Mouse (Mus musculus): ENCODE measurements around the gene Grhpr. TPM values are rescaled to one million over a fixed set of nuclear protein-coding genes. Genes with fewer than 3 reads are reported as not detected.

Grhpr gene
- polyA plus RNA-seq, 1 experiment from 2014 or later = 89.3 TPM

- H3K36me3 ChIP-seq = peaks cover 52% of the 10 kb centered on the region
- H3K4me2 ChIP-seq = no peak overlapping the region
- H3K9ac ChIP-seq = no peak overlapping the region
- no peaks in the 10 kb centered on the region for H3K9me3 ChIP-seq (replicated peaks)
- no peak overlapping the region for H3K4me3 ChIP-seq
- H3K27ac ChIP-seq (ENCODE audit: poor library complexity, severe bottlenecking) = no peak overlapping the region
- WGBS = 77% methylated on average over 9 of the region's 9 CpGs
- ATAC-seq (ENCODE audit: insufficient number of reproducible peaks, low FRiP score) = peak; percentile 86
- no peaks in the 10 kb centered on the region for H3K27me3 ChIP-seq (replicated peaks)
- 0 out of 2 replicates have a peak, but pooled peaks cover 8% of the 10 kb centered on the region for H3K4me1 ChIP-seq (replicated peaks)
Observed at GRCm38 (mm10) chr4:44993847-44994246, 12.7 kb downstream of the Grhpr start.

GRCm38 (mm10) chr4:44994776-44995175 lies 13.6 kb downstream of the Grhpr start:
- 0 out of 2 replicates have a peak, but pooled peaks cover 8% of the 10 kb centered on the region for H3K4me1 ChIP-seq (replicated peaks)
- H3K27ac ChIP-seq (ENCODE audit: poor library complexity, severe bottlenecking) = no peak overlapping the region
- no peak for ATAC-seq (ENCODE audit: insufficient number of reproducible peaks, low FRiP score)
- H3K4me3 ChIP-seq = no peak overlapping the region
- H3K36me3 ChIP-seq = peaks cover 43% of the 10 kb centered on the region
- no peak overlapping the region for H3K9ac ChIP-seq
- H3K27me3 ChIP-seq (replicated peaks) = no peaks in the 10 kb centered on the region
- no peaks in the 10 kb centered on the region for H3K9me3 ChIP-seq (replicated peaks)
- 85% methylated on average over 18 of the region's 18 CpGs for WGBS
- H3K4me2 ChIP-seq = no peak overlapping the region

DNA sequence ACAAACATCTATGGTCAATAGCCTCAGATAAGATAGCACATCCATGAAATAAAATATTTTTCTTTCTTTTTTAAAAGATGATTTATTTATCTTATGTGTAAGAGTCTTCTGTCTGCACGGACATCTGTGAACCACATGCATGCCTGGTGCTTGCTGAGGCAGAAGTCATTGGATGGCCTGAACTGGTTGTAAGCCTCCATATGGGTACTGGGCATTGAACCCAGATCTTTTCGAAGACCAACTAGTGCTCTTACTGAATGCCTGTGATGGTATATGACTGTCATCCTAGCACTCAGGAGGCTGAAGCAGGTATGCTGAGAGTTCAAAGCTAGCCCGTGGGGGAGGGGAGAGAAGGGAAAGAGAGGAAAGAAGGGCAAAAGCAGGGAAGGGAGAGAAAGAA lies 16.9 kb downstream of the Grhpr start:
- 0 out of 2 replicates have a peak, but pooled peaks cover 11% of the 10 kb centered on the region for H3K4me1 ChIP-seq (replicated peaks)
- H3K27ac ChIP-seq (ENCODE audit: poor library complexity, severe bottlenecking) = no peak overlapping the region
- peaks cover 19% of the 10 kb centered on the region for H3K36me3 ChIP-seq
- H3K4me2 ChIP-seq = no peak overlapping the region
- 79% methylated on average over 3 of the region's 3 CpGs for WGBS
- H3K9me3 ChIP-seq (replicated peaks) = no peaks in the 10 kb centered on the region
- H3K9ac ChIP-seq = no peak overlapping the region
- H3K4me3 ChIP-seq = no peak overlapping the region
- H3K27me3 ChIP-seq (replicated peaks) = no peaks in the 10 kb centered on the region
- ATAC-seq (ENCODE audit: insufficient number of reproducible peaks, low FRiP score) = no peak

DNA sequence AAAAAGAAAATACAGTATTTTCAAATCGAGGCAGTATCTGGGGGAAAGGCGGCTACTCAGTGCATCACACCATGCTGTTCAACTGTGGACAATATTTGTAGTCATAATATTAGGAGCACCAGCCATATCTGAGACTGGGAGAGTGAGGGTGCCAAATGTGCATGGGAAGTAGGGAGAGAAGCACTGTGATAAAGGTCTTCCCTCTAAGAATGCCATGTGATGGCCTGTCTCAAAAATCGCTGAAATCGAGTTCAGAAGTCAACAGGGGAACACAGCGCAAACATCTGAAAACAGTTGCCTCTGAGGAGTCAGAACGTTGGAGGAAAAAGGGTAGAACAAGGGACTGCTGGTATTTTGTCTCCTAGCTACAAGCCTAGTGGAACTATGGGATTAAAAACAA lies 18.8 kb downstream of the Grhpr start:
- Histone ChIP-seq H3K9me3 (replicated peaks) (no peaks in the 10 kb centered on the region), H3K36me3 (peaks cover 3% of the 10 kb centered on the region), H3K27ac (ENCODE audit: poor library complexity, severe bottlenecking) (no peak overlapping the region), H3K4me1 (replicated peaks) (0 out of 2 replicates have a peak, but pooled peaks cover 11% of the 10 kb centered on the region), H3K27me3 (replicated peaks) (no peaks in the 10 kb centered on the region), H3K4me2 (no peak overlapping the region), H3K9ac (no peak overlapping the region), H3K4me3 (no peak overlapping the region)
- no peak for ATAC-seq (ENCODE audit: insufficient number of reproducible peaks, low FRiP score)
- 83% methylated on average over 6 of the region's 6 CpGs for WGBS

- Histone ChIP-seq H3K4me2 (no peak overlapping the region), H3K9ac (no peak overlapping the region), H3K36me3 (no peaks in the 10 kb centered on the region), H3K27ac (ENCODE audit: poor library complexity, severe bottlenecking) (no peak overlapping the region), H3K9me3 (replicated peaks) (no peaks in the 10 kb centered on the region), H3K4me1 (replicated peaks) (peaks cover 12% of the 10 kb centered on the region), H3K4me3 (no peak overlapping the region), H3K27me3 (replicated peaks) (no peaks in the 10 kb centered on the region)
- no peak for ATAC-seq (ENCODE audit: insufficient number of reproducible peaks, low FRiP score)
- 66% methylated on average over 3 of the region's 3 CpGs for WGBS
Observed at GRCm38 (mm10) chr4:45005452-45005851, 24.3 kb downstream of the Grhpr start.

DNA sequence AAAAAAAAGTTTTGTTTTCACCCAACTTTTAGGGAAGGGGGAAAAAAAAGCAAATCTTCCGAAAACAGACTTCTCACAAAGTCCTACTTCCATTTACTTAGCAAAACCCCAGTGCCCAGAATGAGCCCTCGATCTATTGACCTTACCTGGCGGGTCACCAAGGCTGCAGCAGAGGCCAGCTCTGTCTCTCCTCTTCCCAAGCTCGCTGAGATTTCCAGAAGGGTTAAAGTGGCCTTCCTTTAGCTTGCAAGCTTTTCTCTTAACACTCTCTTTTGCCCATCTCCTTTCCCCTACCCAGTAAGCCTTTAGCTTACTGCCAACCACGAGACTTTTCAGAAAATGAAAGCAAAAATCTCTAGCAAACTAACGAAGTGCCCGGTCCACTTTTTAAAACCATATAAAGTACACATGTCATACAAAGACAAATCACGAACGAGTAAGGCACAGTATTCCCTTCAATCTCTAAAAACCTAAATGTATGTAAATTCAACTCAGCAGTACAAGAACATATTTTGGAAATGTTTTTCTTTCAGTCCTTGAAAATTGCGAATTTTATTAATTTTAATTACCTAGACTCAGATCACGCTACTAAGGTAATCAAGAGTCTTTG lies 29.7 kb downstream of the Grhpr start:
- Histone ChIP-seq H3K27me3 (replicated peaks) (no peaks in the 10 kb centered on the region), H3K9ac (peak overlapping the region; percentile 88), H3K36me3 (no peaks in the 10 kb centered on the region), H3K4me1 (replicated peaks) (peaks cover 21% of the 10 kb centered on the region), H3K27ac (ENCODE audit: poor library complexity, severe bottlenecking) (peak overlapping the region; percentile 95), H3K4me3 (peak overlapping the region; percentile 79), H3K9me3 (replicated peaks) (no peaks in the 10 kb centered on the region), H3K4me2 (peak overlapping the region; percentile 85)
- ATAC-seq (ENCODE audit: insufficient number of reproducible peaks, low FRiP score) = no peak
- 21% methylated on average over 11 of the region's 11 CpGs for WGBS

GRCm38 (mm10) chr4:45011581-45012104 lies 30.4 kb downstream of the Grhpr start:
- Histone ChIP-seq H3K36me3 (no peaks in the 10 kb centered on the region), H3K4me1 (replicated peaks) (peaks cover 21% of the 10 kb centered on the region), H3K4me3 (peak overlapping the region; percentile 79), H3K9ac (peak overlapping the region; percentile 88), H3K27me3 (replicated peaks) (no peaks in the 10 kb centered on the region), H3K27ac (ENCODE audit: poor library complexity, severe bottlenecking) (peak overlapping the region; percentile 95), H3K9me3 (replicated peaks) (no peaks in the 10 kb centered on the region), H3K4me2 (peak overlapping the region; percentile 85)
- peak; percentile 62 for ATAC-seq (ENCODE audit: insufficient number of reproducible peaks, low FRiP score)
- under 1% methylated on average over 31 of the region's 31 CpGs for WGBS

DNA sequence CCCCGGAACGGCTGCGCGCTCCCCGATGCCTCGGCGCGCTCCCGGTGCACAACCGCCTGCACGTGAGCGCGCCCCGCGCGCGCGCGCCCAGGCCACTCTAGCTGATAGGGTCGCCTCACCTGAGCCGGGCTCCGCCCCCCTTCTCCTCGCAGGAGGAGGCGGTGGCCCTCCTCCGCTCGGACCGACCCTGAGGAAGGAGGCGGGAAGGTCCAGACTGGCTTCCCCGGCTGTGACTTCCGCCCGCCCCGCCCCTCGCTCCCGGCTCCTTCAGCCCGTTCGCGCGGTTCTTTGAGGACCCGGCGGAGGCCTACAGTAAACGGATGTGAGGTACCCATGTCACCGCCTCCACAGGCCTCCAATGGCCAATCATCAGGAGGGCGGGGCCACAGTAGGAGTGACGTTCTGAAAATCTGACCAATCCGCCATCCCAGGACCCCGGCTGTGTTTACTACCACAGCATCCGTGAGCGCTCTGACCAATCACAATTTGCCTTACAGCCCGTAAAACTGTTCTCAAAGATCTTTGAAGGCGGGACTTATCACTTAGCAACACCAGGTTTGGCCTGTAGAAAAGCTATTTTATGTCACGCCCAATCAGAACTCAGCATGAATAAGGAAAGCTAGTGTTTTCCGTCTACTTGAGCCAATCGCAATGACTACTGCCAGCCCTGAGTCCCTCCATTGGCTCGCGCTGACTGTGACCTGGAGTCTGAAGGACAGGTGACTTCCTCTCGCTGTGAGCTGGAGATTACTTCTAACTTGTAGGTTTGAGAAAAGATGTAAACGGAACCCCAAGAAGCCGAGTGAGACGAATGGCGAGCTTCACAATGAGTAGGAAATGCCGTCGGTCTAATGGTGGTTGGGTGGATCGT lies 31.1 kb downstream of the Grhpr start, which contains the start of gene Zbtb5:
Gene Zbtb5 (minus strand): TSS at position 308 of the 871 bp plus-strand sequence.
- H3K9me3 ChIP-seq (replicated peaks) = no peaks in the 10 kb centered on the region
- H3K4me2 ChIP-seq = peak within 1 kb of the TSS; percentile 89

DNA sequence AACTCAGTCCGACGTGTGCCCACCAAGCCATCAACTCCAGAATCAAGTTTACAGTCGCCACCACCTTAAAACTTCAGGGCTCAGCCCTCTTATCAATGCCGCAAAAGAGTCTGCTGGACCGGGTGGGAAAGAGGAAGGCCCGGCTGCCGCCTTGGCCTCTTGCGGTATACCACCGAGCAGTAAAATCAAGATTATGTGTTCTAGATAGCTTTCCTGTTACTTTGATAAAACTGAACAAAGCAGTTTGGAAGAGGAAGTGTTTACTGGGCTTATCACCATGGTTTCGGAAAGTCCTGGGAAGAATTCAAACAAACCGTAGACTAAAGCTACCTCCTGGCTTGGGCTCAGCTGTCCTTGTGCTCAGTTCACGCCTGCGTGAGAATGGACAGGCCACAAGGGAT lies 31.8 kb downstream of the Grhpr start:
- H3K9ac ChIP-seq = peak overlapping the region; percentile 80
- H3K9me3 ChIP-seq (replicated peaks) = no peaks in the 10 kb centered on the region
- H3K4me2 ChIP-seq = peak overlapping the region; percentile 89
- H3K4me3 ChIP-seq = peak overlapping the region; percentile 79
- H3K4me1 ChIP-seq (replicated peaks) = peaks cover 21% of the 10 kb centered on the region
- 2% methylated on average over 13 of the region's 13 CpGs for WGBS
- no peak for ATAC-seq (ENCODE audit: insufficient number of reproducible peaks, low FRiP score)
- no peaks in the 10 kb centered on the region for H3K27me3 ChIP-seq (replicated peaks)
- H3K36me3 ChIP-seq = no peaks in the 10 kb centered on the region
- H3K27ac ChIP-seq (ENCODE audit: poor library complexity, severe bottlenecking) = peak overlapping the region; percentile 90

More for the DNA sequence above, 31.1 kb downstream of the Grhpr start, which contains the start of gene Zbtb5:
- peak; percentile 99 for ATAC-seq (ENCODE audit: insufficient number of reproducible peaks, low FRiP score)
- Histone ChIP-seq H3K27ac (ENCODE audit: poor library complexity, severe bottlenecking) (peak within 1 kb of the TSS; percentile 95), H3K4me1 (replicated peaks) (peaks cover 21% of the 10 kb centered on the region), H3K4me3 (peak within 1 kb of the TSS; percentile 79), H3K27me3 (replicated peaks) (no peaks in the 10 kb centered on the region), H3K9ac (peak within 1 kb of the TSS; percentile 88), H3K36me3 (no peaks in the 10 kb centered on the region)
- under 1% methylated on average over 63 of the region's 63 CpGs for WGBS

- ATAC-seq (ENCODE audit: insufficient number of reproducible peaks, low FRiP score) = no peak
- H3K9ac ChIP-seq = peak overlapping the region; percentile 34; the same call in 1 of the 2 replicates
Observed at GRCm38 (mm10) chr4:45013537-45013936, 32.3 kb downstream of the Grhpr start.

DNA sequence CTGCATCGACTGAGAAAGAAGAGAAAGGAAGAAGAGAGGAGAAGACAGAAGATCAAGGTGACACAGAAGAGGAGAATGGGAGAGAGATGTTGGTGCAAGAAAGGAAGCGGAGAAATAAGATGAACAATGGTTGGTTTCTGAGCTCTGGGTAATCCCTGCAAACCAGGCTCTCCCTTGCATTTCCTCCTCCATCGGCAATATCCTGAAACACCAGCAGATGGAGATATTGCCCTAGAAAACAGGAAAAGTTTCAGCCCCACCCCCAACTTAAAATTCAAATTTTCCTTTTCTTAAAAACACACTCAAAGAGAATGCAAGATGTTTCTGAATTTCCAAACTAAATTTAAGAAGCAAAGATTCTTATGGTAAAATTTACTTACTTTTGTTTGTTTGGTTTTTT lies 34.4 kb downstream of the Grhpr start:
- Histone ChIP-seq H3K9me3 (replicated peaks) (no peaks in the 10 kb centered on the region), H3K4me1 (replicated peaks) (peaks cover 27% of the 10 kb centered on the region), H3K4me2 (no peak overlapping the region), H3K27ac (ENCODE audit: poor library complexity, severe bottlenecking) (no peak overlapping the region), H3K27me3 (replicated peaks) (no peaks in the 10 kb centered on the region), H3K36me3 (no peaks in the 10 kb centered on the region; the same call in 1 of the 2 replicates), H3K9ac (no peak overlapping the region), H3K4me3 (no peak overlapping the region)
- ATAC-seq (ENCODE audit: insufficient number of reproducible peaks, low FRiP score) = no peak
- WGBS = 6% methylated on average over 3 of the region's 3 CpGs

More at GRCm38 (mm10) chr4:45013537-45013936, 32.3 kb downstream of the Grhpr start:
- peak overlapping the region; percentile 79 for H3K4me3 ChIP-seq
- peaks cover 21% of the 10 kb centered on the region for H3K4me1 ChIP-seq (replicated peaks)
- peak overlapping the region; percentile 89 for H3K4me2 ChIP-seq
- H3K9me3 ChIP-seq (replicated peaks) = no peaks in the 10 kb centered on the region
- no peaks in the 10 kb centered on the region for H3K27me3 ChIP-seq (replicated peaks)
- H3K27ac ChIP-seq (ENCODE audit: poor library complexity, severe bottlenecking) = peak overlapping the region; percentile 90; the same call in 1 of the 2 replicates
- H3K36me3 ChIP-seq = no peaks in the 10 kb centered on the region
- WGBS = 7% methylated on average over 2 of the region's 2 CpGs
